Mouse (Mus musculus) kidney, adult 11 months (tissue): ENCODE data around the gene Creld2.
A peak's percentile ranks its signal among the peaks of the same experiment; 100 is the strongest.
"Not testable (repeated sequence)": the region's sequence is repeated elsewhere in the genome, so short reads cannot be mapped to it uniquely, and the experiment has no call there.

Source experiments
- DNase-seq: peaks from one replicate; pipeline ENCODE4 v3.0.0; 2022

Creld2 gene

GRCm38 (mm10) chr15:88819026-88819905, at the start of gene Creld2, which contains the start of gene Alg12:
Creld2 (plus strand) TSS chr15:88819646.
Alg12 (minus strand) TSS chr15:88819318.
- peak; percentile 100 for DNase-seq

GRCm38 (mm10) chr15:88774630-88775029, 44.8 kb upstream of the Creld2 start:
- not testable (repeated sequence) for DNase-seq

DNA sequence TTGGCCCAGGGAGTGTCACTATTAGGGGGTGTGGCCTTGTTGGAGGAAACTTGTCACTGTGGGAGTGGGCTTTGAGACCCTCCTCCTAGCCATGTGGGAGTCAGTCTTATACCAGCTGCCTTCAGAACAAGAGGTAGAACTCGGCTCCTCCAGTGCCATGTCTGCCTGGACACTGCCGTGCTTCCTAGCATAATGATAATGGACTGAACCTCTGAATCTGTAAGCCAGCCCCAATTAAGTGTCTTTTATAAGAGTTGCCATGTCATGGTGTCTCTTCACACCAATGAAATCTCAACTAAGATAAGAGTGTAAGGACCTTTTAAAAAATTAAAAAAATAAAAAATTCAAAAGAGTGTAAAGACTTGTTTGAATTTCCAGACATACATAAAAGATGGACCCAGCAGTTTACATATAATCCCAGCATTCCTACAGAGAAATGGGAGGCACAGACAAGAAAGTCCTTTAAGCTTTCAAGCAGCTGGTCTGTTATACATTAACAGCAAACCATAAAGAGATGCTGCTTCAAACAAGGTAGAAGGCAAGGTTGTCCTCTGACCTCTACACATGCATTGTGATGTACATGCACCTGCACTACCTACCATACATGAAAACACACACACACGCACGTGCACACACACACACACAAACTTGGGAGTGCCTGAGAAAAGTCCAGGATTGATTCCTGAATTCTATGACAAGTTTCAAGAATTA, 27.2 kb upstream of the Creld2 start:
- no peak for DNase-seq

- DNase-seq, result not testable (repeated sequence)
Observed at GRCm38 (mm10) chr15:88794729-88795128, 24.7 kb upstream of the Creld2 start.

DNA sequence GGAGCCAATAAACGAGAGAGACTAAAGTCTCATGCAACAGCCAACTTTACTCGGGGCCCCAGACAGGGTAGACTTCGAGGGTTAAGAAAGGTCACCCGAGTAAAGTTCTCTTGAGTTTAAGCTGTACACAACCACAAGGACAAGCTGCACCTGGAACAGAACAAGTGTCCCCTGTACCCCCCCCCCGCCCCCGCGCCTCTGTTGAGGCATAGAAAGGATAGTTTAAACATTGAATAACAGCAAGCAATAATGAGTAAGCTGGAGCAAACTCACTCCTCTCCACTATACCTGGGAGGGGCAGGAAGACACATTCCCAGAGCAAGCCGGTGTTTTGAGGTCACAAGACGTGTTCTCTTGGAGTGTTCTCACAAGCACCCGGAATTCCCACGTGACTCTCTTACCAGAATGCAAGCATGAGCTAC, 19.5 kb upstream of the Creld2 start:
- peak; percentile 71 for DNase-seq

GRCm38 (mm10) chr15:88800921-88801354, 18.5 kb upstream of the Creld2 start:
- DNase-seq, result peak; percentile 63

DNA sequence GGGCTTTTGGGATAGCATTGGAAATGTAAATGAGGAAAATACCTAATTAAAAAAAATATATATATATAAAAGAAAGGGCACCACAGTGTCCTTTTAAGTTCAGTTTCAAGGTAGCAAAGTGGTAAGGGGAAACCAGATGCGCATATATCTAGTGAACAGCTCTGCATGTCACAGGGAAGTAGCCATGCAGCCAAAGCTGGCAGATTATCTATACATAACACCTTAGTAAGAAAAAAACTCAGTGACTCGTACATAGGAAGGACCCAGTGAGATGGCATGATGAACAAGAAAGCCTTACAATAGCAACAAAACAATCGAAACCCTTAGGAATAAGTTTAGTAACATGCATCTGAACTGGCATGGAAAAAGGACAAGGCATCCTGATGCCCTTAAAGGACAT, 17.5 kb upstream of the Creld2 start:
- DNase-seq, result no peak

DNA sequence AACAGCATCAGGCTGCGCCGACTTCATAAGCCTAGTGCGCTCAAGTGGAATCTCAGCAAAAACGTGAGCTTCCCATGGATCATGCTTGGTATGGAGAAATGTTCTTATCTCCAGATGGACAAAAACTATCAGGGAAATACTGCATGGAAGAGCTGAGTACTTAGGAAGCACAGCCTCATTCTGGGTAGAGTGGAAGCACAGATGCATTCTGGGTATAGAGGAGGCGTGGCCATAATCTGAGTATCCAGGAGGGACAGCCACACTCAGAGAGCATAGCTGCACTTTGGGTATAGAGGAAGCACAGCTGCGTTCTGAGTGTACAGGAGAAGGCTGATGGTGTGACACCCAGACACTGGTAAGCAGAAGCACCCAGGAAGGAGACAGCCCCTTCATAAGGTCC, 17.1 kb upstream of the Creld2 start:
- no peak for DNase-seq

GRCm38 (mm10) chr15:88808121-88808520, 11.3 kb upstream of the Creld2 start:
- no peak for DNase-seq

GRCm38 (mm10) chr15:88810369-88810768, 9.1 kb upstream of the Creld2 start:
- no peak for DNase-seq

GRCm38 (mm10) chr15:88813262-88813661, 6.2 kb upstream of the Creld2 start:
- DNase-seq, result no peak

DNA sequence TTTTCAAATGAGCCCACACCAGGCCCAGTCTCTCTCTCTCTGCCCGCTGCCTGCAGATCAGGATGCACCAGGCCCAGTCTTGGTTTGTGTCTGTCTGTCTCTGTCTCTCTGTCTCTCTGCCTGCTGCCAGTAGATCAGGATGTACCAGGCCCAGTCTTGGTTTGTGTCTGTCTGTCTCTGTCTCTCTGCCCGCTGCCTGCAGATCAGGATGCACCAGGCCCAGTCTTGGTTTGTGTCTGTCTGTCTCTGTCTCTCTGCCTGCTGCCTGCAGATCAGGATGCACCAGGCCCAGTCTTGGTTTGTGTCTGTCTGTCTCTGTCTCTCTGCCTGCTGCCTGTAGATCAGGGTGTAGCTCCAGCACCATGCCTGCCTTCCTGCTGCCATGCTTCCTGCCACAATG, 5.6 kb upstream of the Creld2 start:
- not testable (repeated sequence) for DNase-seq

GRCm38 (mm10) chr15:88814411-88815047, 4.9 kb upstream of the Creld2 start:
- DNase-seq, result no peak

DNA sequence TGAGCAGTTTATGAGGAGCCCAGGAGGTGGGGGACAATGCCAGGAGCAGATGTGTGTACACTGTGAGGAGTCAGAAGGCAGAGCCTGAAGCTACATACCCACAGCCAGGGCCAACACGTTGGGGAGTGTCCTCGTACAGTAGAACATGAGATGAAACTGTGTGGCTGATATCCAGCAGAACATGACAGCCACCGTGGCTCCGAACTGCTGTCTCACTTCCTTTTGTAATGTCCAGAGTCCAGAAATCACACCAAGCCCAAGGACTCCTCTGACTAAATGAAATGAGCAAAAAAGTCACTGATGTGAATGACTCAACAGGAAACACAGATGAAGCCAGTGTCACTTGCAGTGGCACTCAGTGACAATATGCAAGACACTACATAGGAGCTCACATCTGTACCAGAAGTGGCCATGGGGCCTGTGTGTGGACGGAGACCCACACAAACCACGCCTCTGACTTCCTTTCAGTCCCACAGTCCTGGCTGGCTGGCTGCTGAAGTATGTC, 4.2 kb upstream of the Creld2 start:
- DNase-seq, result no peak

DNA sequence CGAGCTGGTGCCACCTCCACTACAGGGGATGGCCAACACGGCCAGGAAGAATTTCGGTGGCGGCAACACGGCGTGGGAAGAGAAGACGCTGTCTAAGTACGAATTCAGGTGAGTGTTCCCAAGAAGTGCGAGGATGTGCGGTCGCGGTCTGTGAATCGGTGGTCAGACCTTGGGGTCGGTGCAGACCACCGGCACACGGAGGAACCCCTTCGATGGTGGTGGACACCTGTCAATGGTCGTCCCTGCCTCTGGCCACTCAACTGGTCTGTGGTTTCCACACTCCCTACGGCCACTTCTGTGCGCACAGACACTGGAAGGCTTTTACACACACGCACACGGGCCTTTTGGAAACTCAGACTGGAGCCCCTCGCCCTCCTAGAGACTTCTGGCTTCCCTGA, 459 bp downstream of the Creld2 start:
- peak; percentile 27 for DNase-seq

- no peak for DNase-seq
Observed at GRCm38 (mm10) chr15:88821403-88821802, 2.0 kb downstream of the Creld2 start.

DNA sequence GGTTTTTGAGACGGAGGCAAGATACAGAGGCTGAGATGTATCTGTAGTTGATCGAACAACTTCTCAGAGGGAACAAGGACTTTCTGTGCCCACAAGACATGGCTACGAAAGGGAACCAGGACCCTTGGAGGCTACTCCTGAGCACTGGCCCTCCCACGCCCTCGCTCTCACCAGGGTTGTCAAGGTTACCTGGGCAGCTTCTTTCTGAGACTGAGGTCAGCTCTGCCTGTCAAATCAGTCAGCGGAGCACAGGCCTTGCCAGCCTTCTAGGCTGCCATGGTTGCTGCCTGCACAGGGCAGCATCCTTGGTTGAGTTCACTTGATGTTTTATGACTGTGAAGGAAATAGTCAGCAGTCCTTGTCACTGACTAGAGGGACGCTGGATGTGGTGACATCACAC, 3.1 kb downstream of the Creld2 start:
- no peak for DNase-seq

DNA sequence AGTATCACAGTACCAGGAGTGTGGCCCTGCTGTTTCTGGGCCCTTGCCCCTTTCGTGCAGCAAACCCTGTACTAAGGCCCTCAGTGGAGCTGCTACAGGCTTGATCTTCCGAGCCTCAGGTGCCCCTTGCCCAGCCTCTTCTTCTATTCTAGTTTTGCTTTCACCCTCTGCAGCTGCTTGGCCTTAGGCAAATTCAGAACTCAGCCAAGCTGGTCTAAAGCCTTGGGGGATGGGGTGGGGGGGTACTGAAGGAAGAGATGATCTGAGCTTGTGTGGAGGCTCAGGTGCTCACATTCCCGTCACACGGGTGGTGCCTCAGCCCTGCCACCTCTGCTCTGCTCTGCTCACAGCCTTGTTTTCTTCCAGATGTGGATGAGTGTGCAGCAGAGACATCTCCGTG, 3.9 kb downstream of the Creld2 start:
- DNase-seq, result no peak

GRCm38 (mm10) chr15:88827466-88827865, 8.0 kb downstream of the Creld2 start:
- no peak for DNase-seq

DNA sequence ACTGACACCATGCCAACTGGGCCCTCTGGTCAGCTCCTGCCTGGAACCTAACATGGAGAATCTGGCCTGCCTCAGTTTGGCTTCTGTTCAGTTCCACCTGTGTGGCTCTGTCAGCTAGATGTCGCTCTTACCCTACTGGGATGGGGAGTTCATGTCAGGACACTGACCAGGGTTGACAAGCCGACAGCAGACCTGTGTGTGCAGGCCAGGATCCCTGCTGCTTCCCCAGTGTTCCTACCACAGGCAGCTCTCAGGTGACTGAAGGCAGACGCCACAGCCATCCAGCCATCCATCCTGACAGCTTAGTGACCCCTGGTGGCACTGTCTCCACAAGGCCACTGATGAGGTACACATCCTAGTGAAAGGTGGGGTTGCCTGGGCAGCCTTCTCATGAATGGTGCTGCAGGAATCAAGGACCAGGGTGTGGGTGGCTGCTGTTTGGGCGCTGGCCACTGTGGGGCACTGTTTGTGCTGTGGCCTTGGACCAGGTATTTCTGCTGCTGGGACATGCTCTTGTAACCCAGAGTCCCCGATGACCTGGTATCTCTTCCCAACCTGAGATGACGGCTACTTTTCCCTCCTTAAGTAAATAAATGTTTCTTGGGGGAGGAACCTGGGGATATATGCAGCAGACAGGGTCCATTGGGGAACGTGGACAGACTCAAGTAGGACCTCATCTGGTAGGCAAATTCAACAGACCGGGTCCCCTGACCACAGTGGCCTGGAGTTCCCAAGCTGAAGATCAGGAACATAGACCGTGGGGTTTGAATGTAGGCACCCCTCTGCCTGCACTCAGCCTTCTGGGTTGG, 8.7 kb downstream of the Creld2 start:
- DNase-seq, result peak; percentile 89

- DNase-seq, result peak; percentile 88
Observed at GRCm38 (mm10) chr15:88828800-88829705, 9.6 kb downstream of the Creld2 start.
